Mouse (Mus musculus): Measurements from ENCODE around the gene Got1. TPM values are rescaled to one million over a fixed set of nuclear protein-coding genes. Genes with fewer than 3 reads are reported as not detected.

Gene Got1
- total RNA-seq (2021), result 100 to 1,000 TPM; 213 to 228 TPM

- intact Hi-C loops (cut with DNase I), result no loop called here
- peak; percentile 96 to 97 for DNase-seq (ENCODE audit: extremely low spot score in 1 of 2, low spot score in 2 of 2)
These were observed at the start of gene Got1 for GRCm38 (mm10) chr19:43524187-43525103. TSS of gene Got1 (minus strand) at chr19:43524605.

GRCm38 (mm10) chr19:43570831-43571790, 46.7 kb upstream of the Got1 start:
- peak; percentile 53 to 75 for DNase-seq (ENCODE audit: extremely low spot score in 1 of 2, low spot score in 2 of 2)
- intact Hi-C loops (cut with DNase I), result no loop called here

DNA sequence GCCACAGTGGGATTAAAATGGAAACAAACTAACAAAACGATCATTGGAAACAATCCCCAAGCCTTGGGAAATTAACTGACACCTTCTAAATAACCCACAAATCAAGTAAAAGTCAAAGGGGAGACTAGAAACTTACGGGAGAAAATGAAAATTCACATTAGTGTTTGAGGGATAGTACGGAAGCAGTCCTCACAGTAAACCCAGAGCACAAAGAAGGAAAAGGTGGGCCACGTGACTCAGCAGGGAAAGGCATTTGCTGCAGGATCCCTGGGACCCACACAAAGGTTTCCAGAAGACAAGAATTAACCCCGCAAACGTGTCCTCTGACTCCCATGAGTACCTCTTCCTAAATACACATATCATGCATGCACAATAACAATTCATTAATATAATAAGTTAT, 44.7 kb upstream of the Got1 start:
- intact Hi-C loops (cut with DNase I), result no loop called here
- no peak for DNase-seq (ENCODE audit: extremely low spot score in 1 of 2, low spot score in 2 of 2)

GRCm38 (mm10) chr19:43568298-43568697, 43.9 kb upstream of the Got1 start:
- intact Hi-C loops (cut with DNase I), result no loop called here
- no peak for DNase-seq (ENCODE audit: extremely low spot score in 1 of 2, low spot score in 2 of 2)

- intact Hi-C loops (cut with DNase I), result no loop called here
- peak in 1 of 2 experiments; percentile 32 for DNase-seq (ENCODE audit: extremely low spot score in 1 of 2, low spot score in 2 of 2)
These were observed 38.8 kb upstream of the Got1 start for GRCm38 (mm10) chr19:43563166-43563565.

DNA sequence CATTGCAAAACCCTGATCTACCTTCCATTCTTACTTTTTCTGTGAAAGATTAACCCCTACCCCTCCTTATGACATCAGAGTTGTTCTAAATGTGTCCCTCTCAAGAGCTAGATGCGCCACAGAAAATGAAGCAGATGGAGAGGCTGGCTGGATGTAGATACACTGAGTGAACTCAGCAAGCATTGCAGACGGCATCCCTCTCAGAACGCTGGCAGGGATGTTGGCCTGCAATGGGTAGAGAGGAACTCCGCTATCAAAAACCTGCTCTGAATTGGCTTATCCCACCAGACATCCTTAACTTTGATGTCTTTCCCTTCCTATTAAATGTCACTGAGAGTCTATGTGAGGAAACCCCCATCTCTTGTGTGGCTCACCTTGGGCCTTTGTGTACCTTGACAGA, 37.4 kb upstream of the Got1 start:
- intact Hi-C loops (cut with DNase I), result no loop called here
- DNase-seq (ENCODE audit: extremely low spot score in 1 of 2, low spot score in 2 of 2), result no peak

DNA sequence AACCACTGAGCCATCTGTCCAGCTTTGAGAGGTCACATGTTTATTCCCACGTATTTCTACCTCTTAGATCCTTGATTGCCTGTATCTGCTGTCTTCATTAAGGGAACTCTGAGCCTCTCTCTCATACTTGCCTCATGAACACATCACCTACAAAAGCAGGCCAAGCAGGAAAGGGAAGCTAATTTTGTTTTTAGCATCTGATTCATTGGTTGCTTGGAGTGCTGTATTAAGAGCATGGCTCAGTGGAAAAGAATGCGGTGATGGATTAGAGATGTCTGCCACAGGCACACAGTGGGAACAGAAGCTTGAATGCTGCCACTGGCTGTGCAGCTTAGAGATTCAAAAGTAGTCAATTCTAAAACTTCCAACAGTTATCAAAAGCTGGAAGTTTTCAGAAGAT, 35.8 kb upstream of the Got1 start:
- no peak for DNase-seq (ENCODE audit: extremely low spot score in 1 of 2, low spot score in 2 of 2)
- intact Hi-C loops (cut with DNase I), result no loop called here

GRCm38 (mm10) chr19:43551493-43551890, 27.1 kb upstream of the Got1 start:
- no peak for DNase-seq (ENCODE audit: extremely low spot score in 1 of 2, low spot score in 2 of 2)
- intact Hi-C loops (cut with DNase I), result no loop called here

- no peak for DNase-seq (ENCODE audit: extremely low spot score in 1 of 2, low spot score in 2 of 2)
- intact Hi-C loops (cut with DNase I), result no loop called here
These were observed 26.5 kb upstream of the Got1 start for GRCm38 (mm10) chr19:43550706-43551492.

- intact Hi-C loops (cut with DNase I), result no loop called here
- DNase-seq (ENCODE audit: extremely low spot score in 1 of 2, low spot score in 2 of 2), result no peak
These were observed 23.7 kb upstream of the Got1 start for GRCm38 (mm10) chr19:43548060-43548459.

- intact Hi-C loops (cut with DNase I), result no loop called here
- no peak for DNase-seq (ENCODE audit: extremely low spot score in 1 of 2, low spot score in 2 of 2)
These were observed 22.1 kb upstream of the Got1 start for GRCm38 (mm10) chr19:43546337-43547117.

DNA sequence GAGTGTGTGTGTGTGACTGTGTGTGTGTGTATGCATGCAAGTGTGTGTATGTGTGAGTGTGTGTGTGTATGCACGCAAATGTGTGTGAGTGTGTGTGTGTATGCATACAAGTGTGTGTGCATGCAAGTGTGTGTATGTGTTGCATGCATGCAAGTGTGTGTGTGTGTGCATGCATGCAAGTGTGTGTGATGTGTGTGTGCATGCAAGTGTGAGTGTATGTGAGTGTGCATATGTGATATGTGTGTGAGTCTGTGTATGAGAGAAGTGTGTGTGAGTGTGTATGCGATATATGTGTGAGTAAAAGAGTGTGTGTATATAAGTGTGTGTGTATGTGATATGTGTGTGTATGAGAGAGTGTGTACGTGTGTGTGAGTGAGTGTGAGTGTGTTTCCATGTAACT, 11.0 kb upstream of the Got1 start:
- intact Hi-C loops (cut with DNase I), result no loop called here
- DNase-seq (ENCODE audit: extremely low spot score in 1 of 2, low spot score in 2 of 2), result no peak

GRCm38 (mm10) chr19:43530921-43531320, 6.5 kb upstream of the Got1 start:
- DNase-seq (ENCODE audit: extremely low spot score in 1 of 2, low spot score in 2 of 2), result no peak
- intact Hi-C loops (cut with DNase I), result loop anchor here (5.0 kb wide), 1 partner anchor 126 kb away; no protein-coding TSS in a partner anchor

- DNase-seq (ENCODE audit: extremely low spot score in 1 of 2, low spot score in 2 of 2), result peak; percentile 73 to 74
- intact Hi-C loops (cut with DNase I), result loop anchor here (5.0 kb wide), 1 partner anchor 127 kb away; no protein-coding TSS in a partner anchor
These were observed 5.9 kb upstream of the Got1 start for GRCm38 (mm10) chr19:43530197-43530770.

GRCm38 (mm10) chr19:43528056-43528587, 3.7 kb upstream of the Got1 start:
- intact Hi-C loops (cut with DNase I), result no loop called here

DNA sequence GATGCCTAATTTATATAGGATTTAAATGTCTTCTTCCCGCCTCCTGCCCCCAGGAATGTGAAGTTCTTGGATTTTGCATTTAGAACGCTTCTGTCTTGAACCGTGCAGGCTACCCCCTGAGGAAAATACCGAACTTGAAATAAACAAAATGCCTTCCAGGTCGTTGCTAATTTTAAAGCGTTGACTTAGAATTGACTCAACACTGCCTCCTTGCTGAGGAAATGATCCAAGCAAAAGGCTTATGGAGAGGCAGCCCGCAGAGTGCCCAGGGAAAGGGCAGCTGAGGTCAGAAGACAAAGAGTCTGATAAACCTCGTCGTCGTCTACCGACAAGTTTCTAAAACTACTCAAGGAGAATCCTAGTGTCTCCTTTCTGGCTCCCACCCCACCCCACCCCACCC, 2.7 kb upstream of the Got1 start:
- intact Hi-C loops (cut with DNase I), result no loop called here
- DNase-seq (ENCODE audit: extremely low spot score in 1 of 2, low spot score in 2 of 2), result no peak

More at GRCm38 (mm10) chr19:43528056-43528587, 3.7 kb upstream of the Got1 start:
- DNase-seq (ENCODE audit: extremely low spot score in 1 of 2, low spot score in 2 of 2), result no peak

DNA sequence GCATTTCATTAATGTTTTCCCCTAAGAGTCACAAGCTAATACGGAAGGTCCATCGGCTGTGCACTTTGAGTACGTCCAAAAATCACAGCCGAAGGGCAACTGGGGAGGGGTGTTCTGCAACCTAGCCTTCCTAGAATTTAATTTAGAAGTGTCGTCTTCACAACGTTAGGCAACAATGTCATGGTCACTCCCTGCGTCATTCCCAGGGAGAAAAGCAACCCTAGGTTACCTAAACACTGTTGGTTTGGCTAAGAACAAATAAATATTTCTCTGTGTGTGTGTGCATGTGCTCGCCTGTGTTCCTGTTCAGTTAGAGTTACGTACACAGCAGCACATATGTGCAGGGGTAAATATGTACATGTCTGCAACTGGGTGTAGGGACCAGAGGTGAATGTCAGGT, 1.6 kb upstream of the Got1 start:
- intact Hi-C loops (cut with DNase I), result no loop called here
- no peak for DNase-seq (ENCODE audit: extremely low spot score in 1 of 2, low spot score in 2 of 2)

Data from left cerebral cortex, postnatal 10 days (tissue).